Mouse (Mus musculus) kidney, postnatal 25 days (tissue): Measurements from ENCODE around the gene Ap1s3.

Source experiments
- DNase-seq, 2 experiments: peaks; one replicate each; pipeline ENCODE4 v3.0.0; 2021; ENCODE audit warnings: mixed read lengths in 2 of 2

Gene Ap1s3

GRCm38 (mm10) chr1:79671543-79672337, at the start of gene Ap1s3:
Gene Ap1s3, minus strand, starts transcription at chr1:79671972.
- DNase-seq = peak; percentile 77 to 86

DNA sequence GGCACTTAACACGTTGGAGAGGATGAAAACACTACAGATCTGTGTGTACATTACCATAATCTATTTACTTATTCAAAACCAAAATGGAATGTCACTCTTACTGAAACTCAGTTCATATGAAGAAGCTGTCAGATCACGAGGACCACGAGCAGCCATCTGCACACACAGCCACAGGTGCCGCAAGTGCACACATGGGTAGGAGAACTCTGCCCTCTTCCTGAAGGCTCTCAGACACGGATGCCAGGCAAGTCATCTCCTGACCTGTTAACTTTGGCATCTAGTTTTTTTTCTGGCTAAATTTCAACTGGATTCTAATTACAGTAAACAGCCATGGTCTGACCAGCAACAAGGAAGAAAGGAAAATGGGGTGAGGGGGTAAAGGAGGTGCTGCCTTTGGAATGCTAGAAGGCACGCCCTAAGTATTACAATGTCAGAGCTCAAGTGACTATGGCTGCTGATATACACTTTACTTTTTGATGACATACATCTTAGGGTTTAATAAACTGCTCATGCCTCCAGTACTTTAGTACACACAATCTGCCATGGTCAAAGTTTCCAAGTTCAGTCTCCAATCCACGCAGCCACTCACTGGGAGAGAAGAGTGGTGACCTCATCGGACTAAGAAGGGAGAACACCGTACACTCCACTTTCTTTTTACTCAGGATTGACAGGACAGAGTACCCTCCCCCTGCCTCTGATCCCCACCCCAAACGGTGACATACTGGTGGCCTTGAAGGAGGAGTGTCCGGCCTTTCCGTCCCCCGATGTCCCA, 42.6 kb upstream of the Ap1s3 start:
- DNase-seq = peak; percentile 64 to 86

GRCm38 (mm10) chr1:79713081-79713480, 41.3 kb upstream of the Ap1s3 start:
- peak; percentile 42 to 45 for DNase-seq

DNA sequence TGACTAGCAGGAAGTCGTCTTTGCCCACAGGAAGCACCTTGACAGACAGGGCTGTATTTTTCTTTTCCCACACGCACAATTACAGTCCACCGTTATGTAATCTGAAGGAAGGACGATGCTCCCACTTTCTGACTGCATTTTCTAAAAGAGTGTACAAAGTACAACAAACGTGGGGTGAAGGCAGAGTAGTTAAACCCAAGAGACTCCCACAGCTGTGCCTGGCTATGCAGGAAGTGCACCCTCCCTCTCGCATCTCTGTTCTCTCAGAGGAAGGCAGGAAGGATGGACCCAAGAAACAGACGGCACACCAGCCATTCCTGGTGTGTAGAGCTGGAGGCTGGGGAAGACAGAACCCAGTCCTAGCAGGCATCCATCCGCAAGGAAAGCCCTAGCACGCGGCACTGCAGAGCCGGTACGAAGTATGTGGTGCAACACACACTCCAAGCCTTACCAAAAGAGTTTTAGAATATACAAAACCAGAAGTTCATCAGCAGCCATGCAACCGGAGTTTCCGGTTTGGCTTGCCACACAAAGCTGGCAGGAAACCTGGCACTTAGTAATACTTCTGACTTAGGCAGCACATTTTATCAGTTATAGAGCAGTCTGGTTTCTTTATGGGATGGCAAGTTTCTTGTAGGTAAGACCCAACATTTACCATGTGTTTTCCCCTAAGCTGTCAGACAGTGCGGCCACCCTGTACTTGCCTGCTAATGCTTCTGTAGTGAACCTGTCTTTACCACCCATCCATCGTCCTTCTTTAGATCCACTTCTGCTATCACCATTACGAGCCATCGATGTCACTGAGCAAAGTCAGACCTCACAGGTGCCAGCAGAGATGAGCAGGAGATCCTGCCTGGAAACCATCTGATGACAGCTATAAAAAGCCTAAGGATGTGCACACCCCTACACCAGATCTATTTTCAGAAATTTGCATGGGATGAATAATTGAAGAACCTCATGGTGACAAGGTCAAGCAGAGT, 39.7 kb upstream of the Ap1s3 start:
- peak in 1 of 2 experiments; percentile 59 for DNase-seq

GRCm38 (mm10) chr1:79710678-79711077, 38.9 kb upstream of the Ap1s3 start:
- DNase-seq = peak in 1 of 2 experiments; percentile 44

- no peak for DNase-seq
Observed at GRCm38 (mm10) chr1:79710216-79710615, 38.4 kb upstream of the Ap1s3 start.

DNA sequence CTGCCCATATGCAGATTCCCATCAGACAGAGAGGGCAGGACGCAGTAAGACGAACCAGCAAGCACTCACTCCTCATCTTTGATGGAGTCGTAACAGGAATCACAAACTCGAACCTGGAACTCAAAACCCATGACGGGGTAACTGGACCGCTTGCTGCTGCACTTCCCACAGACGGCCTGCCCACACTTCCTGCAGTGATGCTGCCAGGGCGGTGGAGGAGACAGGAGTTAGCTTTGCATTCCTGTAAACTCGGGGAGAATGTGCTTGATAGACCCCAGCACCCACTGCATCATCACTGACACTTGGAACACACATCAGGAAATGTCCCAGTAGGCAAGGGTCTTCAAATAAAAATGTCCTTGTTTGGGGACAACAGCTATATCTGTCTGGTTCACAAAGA, 35.6 kb upstream of the Ap1s3 start:
- no peak for DNase-seq

- no peak for DNase-seq
Observed at GRCm38 (mm10) chr1:79706707-79707106, 34.9 kb upstream of the Ap1s3 start.

- no peak for DNase-seq
Observed at GRCm38 (mm10) chr1:79704672-79705071, 32.9 kb upstream of the Ap1s3 start.

DNA sequence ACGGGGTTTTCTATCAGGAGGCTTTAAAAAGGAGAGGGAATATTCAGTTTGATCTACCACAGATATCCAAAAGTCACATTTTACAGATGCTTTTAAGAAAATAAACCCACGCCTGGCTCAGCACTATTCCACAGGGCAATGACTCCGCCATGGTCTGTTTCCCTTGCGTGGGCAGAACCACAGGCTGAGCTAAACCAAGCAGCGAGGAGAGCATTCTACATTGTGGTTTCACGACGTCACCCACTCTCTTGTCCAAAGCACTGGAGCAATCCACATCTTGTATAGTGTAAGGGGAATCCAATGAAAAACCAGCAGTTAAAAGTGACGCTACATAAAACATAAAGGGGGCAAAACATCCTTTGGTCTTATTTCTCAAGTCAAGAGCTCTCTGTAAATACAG, 31.7 kb upstream of the Ap1s3 start:
- DNase-seq = no peak

- no peak for DNase-seq
Observed at GRCm38 (mm10) chr1:79698506-79698905, 26.7 kb upstream of the Ap1s3 start.

DNA sequence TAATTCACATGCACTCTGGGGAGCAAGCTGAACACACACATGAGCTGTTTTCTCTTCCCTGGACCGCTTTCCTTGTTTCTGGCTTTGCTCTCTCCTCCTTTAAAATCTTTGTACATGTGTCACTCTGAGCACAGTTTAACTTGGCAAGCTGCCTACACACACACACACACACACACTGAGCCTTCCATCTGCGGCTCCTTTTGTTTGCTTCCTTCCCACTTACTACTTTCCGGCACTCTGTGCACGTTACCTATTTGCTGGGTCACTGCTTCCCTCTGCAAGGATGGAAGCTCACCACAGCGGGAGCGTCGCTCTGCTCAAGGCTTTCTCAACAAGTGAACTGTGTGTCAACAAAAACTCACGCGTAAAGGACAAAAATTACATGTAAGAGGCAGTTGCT, 25.6 kb upstream of the Ap1s3 start:
- DNase-seq = peak; percentile 24 to 43

DNA sequence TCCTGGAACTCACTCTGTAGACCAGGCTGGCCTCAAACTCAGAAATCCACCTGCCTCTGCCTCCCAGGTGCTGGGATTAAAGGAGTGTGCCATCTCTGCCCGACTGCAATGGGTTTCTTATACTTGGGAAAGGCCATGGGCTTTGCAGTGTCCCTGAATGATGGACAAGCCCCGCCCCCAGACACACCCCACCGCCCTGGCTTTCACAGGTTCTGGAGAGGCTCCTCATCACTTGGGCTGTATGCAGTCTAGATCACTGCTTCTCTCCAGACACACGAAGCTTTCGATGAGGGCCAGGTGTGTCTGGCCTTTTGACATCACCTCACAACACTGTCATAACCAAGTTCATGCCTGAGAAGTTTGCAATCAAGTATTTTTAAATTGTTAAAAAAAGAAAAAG, 25.2 kb upstream of the Ap1s3 start:
- DNase-seq = no peak

GRCm38 (mm10) chr1:79692482-79692881, 20.7 kb upstream of the Ap1s3 start:
- DNase-seq = no peak

GRCm38 (mm10) chr1:79687254-79687653, 15.5 kb upstream of the Ap1s3 start:
- DNase-seq = no peak

- DNase-seq = no peak
Observed at GRCm38 (mm10) chr1:79684027-79684426, 12.3 kb upstream of the Ap1s3 start.

DNA sequence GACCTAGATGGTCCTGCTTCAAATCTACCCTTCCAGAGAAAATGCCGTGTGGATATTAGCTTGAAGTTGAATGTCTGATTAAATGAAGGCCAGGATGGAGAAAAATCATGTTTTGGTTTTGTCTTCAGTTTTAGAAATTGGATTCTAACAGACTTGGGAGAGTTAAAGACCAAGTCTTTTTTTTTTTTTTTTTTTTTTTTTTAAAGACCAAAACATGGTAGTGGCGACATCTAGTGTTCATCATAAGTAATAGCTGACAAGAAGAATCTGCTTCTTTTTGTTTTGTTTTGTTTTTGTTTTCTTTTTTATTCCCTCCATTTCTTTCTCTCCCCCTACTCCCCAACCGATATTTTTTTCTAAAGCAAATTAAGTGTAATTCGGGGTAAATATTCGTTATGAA, 11.2 kb upstream of the Ap1s3 start:
- DNase-seq = no peak

GRCm38 (mm10) chr1:79680777-79681176, 9.0 kb upstream of the Ap1s3 start:
- DNase-seq = no peak

- no peak for DNase-seq
Observed at GRCm38 (mm10) chr1:79678117-79678684, 6.4 kb upstream of the Ap1s3 start.

DNA sequence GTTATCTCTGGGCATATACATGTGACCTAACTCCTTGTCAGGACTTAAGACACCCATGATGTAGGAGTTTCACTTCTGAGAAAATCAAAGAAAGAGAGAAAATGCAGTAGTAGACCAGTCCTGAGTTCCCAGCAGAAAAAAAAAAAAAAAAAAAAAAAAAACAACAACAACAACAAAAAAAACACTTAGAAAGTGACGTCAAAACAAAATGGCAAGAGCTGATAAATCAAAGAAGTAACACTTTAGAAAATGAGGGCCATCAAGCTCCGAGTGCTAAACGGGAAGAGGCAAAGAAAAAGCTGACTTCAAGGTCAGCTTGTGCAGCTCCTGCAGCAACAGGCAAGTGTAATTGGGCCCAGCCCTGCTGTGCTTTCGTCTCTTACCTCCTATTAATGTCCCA, 3.9 kb upstream of the Ap1s3 start:
- no peak for DNase-seq

DNA sequence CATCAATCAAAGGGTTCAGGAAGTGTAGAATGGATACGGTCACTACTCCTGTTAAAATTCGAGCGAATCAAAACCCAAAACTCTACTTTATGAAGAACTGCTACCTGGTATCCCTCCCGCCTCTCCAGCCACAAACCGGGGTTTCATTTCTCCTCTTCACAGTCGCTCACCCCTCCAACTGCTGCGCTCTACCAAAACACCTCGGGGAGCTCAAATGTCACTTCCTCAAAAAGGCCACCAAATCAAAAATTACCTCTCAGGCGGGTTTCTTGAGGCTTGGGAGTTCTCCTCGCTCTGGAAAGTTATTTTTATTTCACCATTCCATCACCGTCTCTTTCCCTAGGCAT, 603 bp downstream of the Ap1s3 start:
- DNase-seq = no peak

DNA sequence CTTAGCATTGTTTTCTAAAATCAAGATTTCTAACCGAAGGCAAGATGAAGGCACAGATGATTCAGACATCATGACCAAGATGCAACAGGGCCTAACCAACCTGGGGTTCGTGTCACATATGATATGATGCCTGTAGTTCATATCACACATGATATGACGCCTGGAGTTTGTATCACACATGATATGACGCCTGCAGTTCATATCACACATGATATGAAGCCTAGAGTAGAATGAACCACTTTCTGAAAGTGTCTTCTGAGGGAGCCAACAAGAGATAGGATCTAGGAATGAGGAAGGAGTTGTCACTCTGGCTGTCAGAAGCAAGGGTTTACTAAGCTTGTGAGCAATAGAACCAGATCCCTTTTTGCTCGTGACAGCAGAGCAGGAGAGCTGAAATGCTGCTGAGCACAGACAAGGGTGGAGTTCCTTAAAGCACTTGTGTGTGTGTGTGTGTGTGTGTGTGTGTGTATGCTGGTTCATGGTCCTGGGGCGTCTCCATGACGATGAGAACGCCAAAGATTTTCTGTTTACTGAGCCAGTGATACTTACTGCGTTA, 2.3 kb downstream of the Ap1s3 start:
- no peak for DNase-seq
